Mouse (Mus musculus): Measurements from ENCODE around the gene Baiap3.
"Not testable (repeated sequence)": the region's sequence is repeated elsewhere in the genome, so short reads cannot be mapped to it uniquely, and the experiment has no call there.

The Baiap3 gene

GRCm38 (mm10) chr17:25244239-25244638, 11.9 kb downstream of the Baiap3 start:
- no peak for DNase-seq (ENCODE audit: low spot score)

- DNase-seq (ENCODE audit: low spot score) = no peak
Measured at GRCm38 (mm10) chr17:25243131-25243780, 12.9 kb downstream of the Baiap3 start.

GRCm38 (mm10) chr17:25239695-25240636, 16.2 kb downstream of the Baiap3 start, which contains the start of the genes Gnptg and Tsr3:
Gene Gnptg, minus strand, starts transcription at chr17:25240124.
Gene Tsr3, plus strand, starts transcription at chr17:25240170.
- no peak for DNase-seq (ENCODE audit: low spot score)

- no peak for DNase-seq (ENCODE audit: low spot score)
Measured at GRCm38 (mm10) chr17:25235635-25236034, 20.5 kb downstream of the Baiap3 start.

- not testable (repeated sequence) for DNase-seq (ENCODE audit: low spot score)
Measured at GRCm38 (mm10) chr17:25231621-25232020, 24.5 kb downstream of the Baiap3 start.

- no peak for DNase-seq (ENCODE audit: low spot score)
Measured at GRCm38 (mm10) chr17:25230700-25231099, 25.5 kb downstream of the Baiap3 start.

- DNase-seq (ENCODE audit: low spot score) = not testable (repeated sequence)
Measured at GRCm38 (mm10) chr17:25230014-25230655, 26.0 kb downstream of the Baiap3 start.

GRCm38 (mm10) chr17:25227991-25228390, 28.2 kb downstream of the Baiap3 start:
- DNase-seq (ENCODE audit: low spot score) = no peak

GRCm38 (mm10) chr17:25225659-25226058, 30.5 kb downstream of the Baiap3 start:
- DNase-seq (ENCODE audit: low spot score) = no peak

GRCm38 (mm10) chr17:25224586-25225222, 31.5 kb downstream of the Baiap3 start:
- no peak for DNase-seq (ENCODE audit: low spot score)

- DNase-seq (ENCODE audit: low spot score) = no peak
Measured at GRCm38 (mm10) chr17:25222951-25223601, 33.1 kb downstream of the Baiap3 start.

GRCm38 (mm10) chr17:25222504-25222940, 33.6 kb downstream of the Baiap3 start:
- not testable (repeated sequence) for DNase-seq (ENCODE audit: low spot score)

- DNase-seq (ENCODE audit: low spot score) = no peak
Measured at GRCm38 (mm10) chr17:25221821-25222503, 34.2 kb downstream of the Baiap3 start.

GRCm38 (mm10) chr17:25220746-25221145, 35.4 kb downstream of the Baiap3 start:
- DNase-seq (ENCODE audit: low spot score) = no peak

- DNase-seq (ENCODE audit: low spot score) = no peak
Measured at GRCm38 (mm10) chr17:25219492-25220295, 36.5 kb downstream of the Baiap3 start.

- DNase-seq (ENCODE audit: low spot score) = no peak
Measured at GRCm38 (mm10) chr17:25218967-25219366, 37.2 kb downstream of the Baiap3 start.

- DNase-seq (ENCODE audit: low spot score) = no peak
Measured at GRCm38 (mm10) chr17:25215431-25215830, 40.7 kb downstream of the Baiap3 start.

GRCm38 (mm10) chr17:25211705-25212104, 44.5 kb downstream of the Baiap3 start:
- no peak for DNase-seq (ENCODE audit: low spot score)

GRCm38 (mm10) chr17:25210680-25211466, 45.3 kb downstream of the Baiap3 start:
- DNase-seq (ENCODE audit: low spot score) = no peak
